Mouse (Mus musculus): ENCODE measurements around the gene Orai2. TPM values are rescaled to one million over a fixed set of nuclear protein-coding genes. Genes with fewer than 3 reads are reported as not detected.
A peak's percentile ranks its signal among the peaks of the same experiment; 100 is the strongest.
"Not testable (repeated sequence)": the region's sequence is repeated elsewhere in the genome, so short reads cannot be mapped to it uniquely, and the experiment has no call there.

The Orai2 gene
- polyA plus RNA-seq (2012; ENCODE audit: insufficient read depth, insufficient read length, missing spikeins), result 0.52 and 1.7 TPM in 2 replicates

GRCm38 (mm10) chr5:136170512-136171362, at the start of gene Orai2:
TSS of gene Orai2 (minus strand) at chr5:136170713.
- Histone ChIP-seq H3K27ac (replicated peaks; ENCODE audit: low read depth, low read length) (peak within 1 kb of the TSS; percentile 23), H3K4me3 (ENCODE audit: insufficient read depth, low read depth, low read length) (peak within 1 kb of the TSS; percentile 59), H3K4me1 (ENCODE audit: control insufficient read depth, insufficient read depth, insufficient read length, low read length) (no peaks in the 10 kb centered on the region; the same call in 1 of the 2 replicates)

- Histone ChIP-seq H3K4me1 (ENCODE audit: control insufficient read depth, insufficient read depth, insufficient read length, low read length) (peaks cover 12% of the 10 kb centered on the region), H3K4me3 (ENCODE audit: insufficient read depth, low read depth, low read length) (no peak overlapping the region), H3K27ac (replicated peaks; ENCODE audit: low read depth, low read length) (peak overlapping the region; percentile 77)
Measured at GRCm38 (mm10) chr5:136218585-136218984, 48.1 kb upstream of the Orai2 start.

- H3K4me1 ChIP-seq (ENCODE audit: control insufficient read depth, insufficient read depth, insufficient read length, low read length), result peaks cover 17% of the 10 kb centered on the region
- H3K4me3 ChIP-seq (ENCODE audit: insufficient read depth, low read depth, low read length), result no peak overlapping the region
- peak overlapping the region; percentile 77 for H3K27ac ChIP-seq (replicated peaks; ENCODE audit: low read depth, low read length)
Measured at GRCm38 (mm10) chr5:136217932-136218381, 47.4 kb upstream of the Orai2 start.

GRCm38 (mm10) chr5:136217004-136217665, 46.6 kb upstream of the Orai2 start:
- Histone ChIP-seq H3K4me1 (ENCODE audit: control insufficient read depth, insufficient read depth, insufficient read length, low read length) (peaks cover 20% of the 10 kb centered on the region), H3K27ac (replicated peaks; ENCODE audit: low read depth, low read length) (peak overlapping the region; percentile 77), H3K4me3 (ENCODE audit: insufficient read depth, low read depth, low read length) (no peak overlapping the region)

GRCm38 (mm10) chr5:136215958-136216357, 45.4 kb upstream of the Orai2 start:
- Histone ChIP-seq H3K4me1 (ENCODE audit: control insufficient read depth, insufficient read depth, insufficient read length, low read length) (peaks cover 20% of the 10 kb centered on the region), H3K27ac (replicated peaks; ENCODE audit: low read depth, low read length) (peak overlapping the region; percentile 93), H3K4me3 (ENCODE audit: insufficient read depth, low read depth, low read length) (no peak overlapping the region)

GRCm38 (mm10) chr5:136215211-136215610, 44.7 kb upstream of the Orai2 start:
- Histone ChIP-seq H3K27ac (replicated peaks; ENCODE audit: low read depth, low read length) (peak overlapping the region; percentile 93), H3K4me1 (ENCODE audit: control insufficient read depth, insufficient read depth, insufficient read length, low read length) (peaks cover 20% of the 10 kb centered on the region), H3K4me3 (ENCODE audit: insufficient read depth, low read depth, low read length) (no peak overlapping the region)

GRCm38 (mm10) chr5:136213716-136214115, 43.2 kb upstream of the Orai2 start:
- no peak overlapping the region for H3K4me3 ChIP-seq (ENCODE audit: insufficient read depth, low read depth, low read length)
- H3K4me1 ChIP-seq (ENCODE audit: control insufficient read depth, insufficient read depth, insufficient read length, low read length), result peaks cover 20% of the 10 kb centered on the region
- H3K27ac ChIP-seq (replicated peaks; ENCODE audit: low read depth, low read length), result peak overlapping the region; percentile 93

- H3K4me3 ChIP-seq (ENCODE audit: insufficient read depth, low read depth, low read length), result no peak overlapping the region
- peaks cover 15% of the 10 kb centered on the region for H3K4me1 ChIP-seq (ENCODE audit: control insufficient read depth, insufficient read depth, insufficient read length, low read length)
- H3K27ac ChIP-seq (replicated peaks; ENCODE audit: low read depth, low read length), result peak overlapping the region; percentile 46; the same call in 1 of the 2 replicates
Measured at GRCm38 (mm10) chr5:136212716-136213115, 42.2 kb upstream of the Orai2 start.

GRCm38 (mm10) chr5:136211341-136212102, 41.0 kb upstream of the Orai2 start:
- H3K4me1 ChIP-seq (ENCODE audit: control insufficient read depth, insufficient read depth, insufficient read length, low read length), result peaks cover 14% of the 10 kb centered on the region
- not testable (repeated sequence) for H3K27ac ChIP-seq (replicated peaks; ENCODE audit: low read depth, low read length); H3K4me3 ChIP-seq (ENCODE audit: insufficient read depth, low read depth, low read length)

GRCm38 (mm10) chr5:136210549-136210948, 40.0 kb upstream of the Orai2 start:
- Histone ChIP-seq H3K4me3 (ENCODE audit: insufficient read depth, low read depth, low read length) (no peak overlapping the region), H3K27ac (replicated peaks; ENCODE audit: low read depth, low read length) (no peak overlapping the region), H3K4me1 (ENCODE audit: control insufficient read depth, insufficient read depth, insufficient read length, low read length) (peaks cover 12% of the 10 kb centered on the region)

GRCm38 (mm10) chr5:136201832-136202231, 31.3 kb upstream of the Orai2 start:
- no peak overlapping the region for H3K27ac ChIP-seq (replicated peaks; ENCODE audit: low read depth, low read length)
- no peak overlapping the region for H3K4me3 ChIP-seq (ENCODE audit: insufficient read depth, low read depth, low read length)
- peaks cover 6% of the 10 kb centered on the region; the same call in 1 of the 2 replicates for H3K4me1 ChIP-seq (ENCODE audit: control insufficient read depth, insufficient read depth, insufficient read length, low read length)

GRCm38 (mm10) chr5:136199526-136199925, 29.0 kb upstream of the Orai2 start:
- Histone ChIP-seq H3K27ac (replicated peaks; ENCODE audit: low read depth, low read length) (peak overlapping the region; percentile 79), H3K4me3 (ENCODE audit: insufficient read depth, low read depth, low read length) (peak overlapping the region; percentile 57; the same call in 1 of the 2 replicates), H3K4me1 (ENCODE audit: control insufficient read depth, insufficient read depth, insufficient read length, low read length) (peaks cover 6% of the 10 kb centered on the region; the same call in 1 of the 2 replicates)

GRCm38 (mm10) chr5:136198474-136199391, 28.2 kb upstream of the Orai2 start, which contains the start of gene Prkrip1:
TSS of gene Prkrip1 (minus strand) at chr5:136198963.
- H3K4me3 ChIP-seq (ENCODE audit: insufficient read depth, low read depth, low read length), result peak within 1 kb of the TSS; percentile 78
- H3K4me1 ChIP-seq (ENCODE audit: control insufficient read depth, insufficient read depth, insufficient read length, low read length), result peaks cover 6% of the 10 kb centered on the region; the same call in 1 of the 2 replicates
- H3K27ac ChIP-seq (replicated peaks; ENCODE audit: low read depth, low read length), result peak within 1 kb of the TSS; percentile 79

GRCm38 (mm10) chr5:136191870-136192269, 21.4 kb upstream of the Orai2 start:
- Histone ChIP-seq H3K4me1 (ENCODE audit: control insufficient read depth, insufficient read depth, insufficient read length, low read length) (no peaks in the 10 kb centered on the region), H3K4me3 (ENCODE audit: insufficient read depth, low read depth, low read length) (no peak overlapping the region), H3K27ac (replicated peaks; ENCODE audit: low read depth, low read length) (no peak overlapping the region)

Data from brown adipose tissue, adult 24 weeks (tissue).